ENCODE assay signal across 10 mouse cellular contexts in genomic region chr1:86154824-86155164, GRCm38 (mm10). TPM values are rescaled to one million over a fixed set of nuclear protein-coding genes. Genes with fewer than 3 reads are reported as not detected.
DNase-seq lines count a peak whose midpoint lies in the region; ATAC-seq and TF ChIP-seq lines count a peak whose summit lies in the region.
"Had no signal": no experiment of that assay in that cellular context is flagged by ENCODE, and none has a peak within 500 bp of the region (broad histone marks: within the 10 kb centered on the region; RNA-seq: fewer than 3 reads in every experiment).

No protein-coding gene starts in this region.

- H3K79me2 ChIP-seq in MEL (ENCODE audit: control insufficient read depth, insufficient read depth, low read length, poor library complexity) (no peaks in the 10 kb centered on the region; the same call in 1 of the 2 replicates), macrophage (ENCODE audit: inconsistent target) (no peaks in the 10 kb centered on the region)

- TF ChIP-seq POLR2A in MEL (IDR thresholded peaks at IDR 0.05; ENCODE audit: control insufficient read depth in 1 of 2, insufficient read depth in 1 of 2, low read depth in 1 of 2, low read length in 2 of 2, poor library complexity in 1 of 2): peak in 1 of 2 experiments; percentile 67; a peak in 3 of 4 replicates

- no peaks in the 10 kb centered on the region for H3K9me3 ChIP-seq in heart, embryonic 16.5 days (replicated peaks; ENCODE audit: control insufficient read depth, low read length)
- no peaks in the 10 kb centered on the region for H3K9me3 ChIP-seq in MEL (replicated peaks; ENCODE audit: insufficient read depth, low read length)
- H3K9me3 ChIP-seq in hindbrain, embryonic 10.5 days: no peaks in the 10 kb centered on the region

- H3K4me2 ChIP-seq in heart, embryonic 16.5 days (ENCODE audit: low read depth, low read length): peak overlapping the region; percentile 88

- H3K9ac ChIP-seq in heart, embryonic 16.5 days (ENCODE audit: low read length): peak overlapping the region; percentile 83
- peak overlapping the region; percentile 68 for H3K9ac ChIP-seq in MEL (ENCODE audit: control insufficient read depth, low read depth, low read length, poor library complexity, severe bottlenecking)

- no peak for TF ChIP-seq EP300 in MEL (IDR thresholded peaks at IDR 0.05; ENCODE audit: low read depth in 1 of 2, low read length in 2 of 2)

- H3K27me3 ChIP-seq in heart, embryonic 16.5 days (ENCODE audit: control insufficient read depth, insufficient read depth, low read length): no peaks in the 10 kb centered on the region
- H3K27me3 ChIP-seq in MEL (ENCODE audit: control insufficient read depth in 1 of 2, insufficient read depth in 2 of 2, low read length in 2 of 2): no peaks in the 10 kb centered on the region
- no peaks in the 10 kb centered on the region for H3K27me3 ChIP-seq in hindbrain, embryonic 10.5 days (ENCODE audit: insufficient read depth, poor library complexity, severe bottlenecking)
- H3K27me3 ChIP-seq: Patski had no signal

- no peak for TF ChIP-seq RAD21 in MEL (IDR thresholded peaks at IDR 0.05; ENCODE audit: low read depth, low read length)

- peaks cover 10% of the 10 kb centered on the region for H3K4me1 ChIP-seq in heart, embryonic 16.5 days (ENCODE audit: control insufficient read depth, insufficient read depth, low read length)
- H3K4me1 ChIP-seq in MEL (ENCODE audit: control insufficient read depth in 1 of 2, insufficient read depth in 2 of 2, low read length in 2 of 2): peaks cover 5 to 7% of the 10 kb centered on the region in 2 experiments; a peak in 3 of 4 replicates
- H3K4me1 ChIP-seq in hindbrain, embryonic 10.5 days (replicated peaks): peaks cover 20% of the 10 kb centered on the region

- H3K4me3 ChIP-seq in heart, embryonic 16.5 days (ENCODE audit: low read length): peak overlapping the region; percentile 95
- H3K4me3 ChIP-seq in MEL (ENCODE audit: control insufficient read depth in 1 of 2, insufficient read depth in 1 of 2, low read depth in 2 of 2, low read length in 2 of 2) (peak overlapping the region; percentile 56 to 75), macrophage (ENCODE audit: inconsistent target) (peak overlapping the region; percentile 55)
- peak overlapping the region; percentile 86 for H3K4me3 ChIP-seq in hindbrain, embryonic 10.5 days

- ATAC-seq in heart, embryonic 16.5 days (replicated peaks; ENCODE audit: extremely low read depth, insufficient read depth, low FRiP score): no peak

- 0% methylated on average over 12 of the region's 18 CpGs for WGBS in heart, embryonic 16.5 days
- 0% methylated on average over 18 of the region's 18 CpGs for WGBS in hindbrain, embryonic 10.5 days
- WGBS in macrophage (ENCODE audit: missing documents): 0% methylated on average over 17 of the region's 18 CpGs

- intact Hi-C loops in heart, postnatal 10 days (cut with DNase I): no loop called here

- no peak overlapping the region for H3K27ac ChIP-seq in heart, embryonic 16.5 days (ENCODE audit: low read length)
- no peak overlapping the region for H3K27ac ChIP-seq in MEL (ENCODE audit: control insufficient read depth, low read depth, low read length)
- peak overlapping the region; percentile 87 for H3K27ac ChIP-seq in hindbrain, embryonic 10.5 days
- no peak overlapping the region for H3K27ac ChIP-seq in macrophage

- DNase-seq in heart, postnatal 10 days: no peak
- DNase-seq in MEL (ENCODE audit: low read depth, low spot score): no peak
- DNase-seq in hindbrain, embryonic 10.5 days (ENCODE audit: low spot score): no peak
- DNase-seq in layer of hippocampus, postnatal 14 days (ENCODE audit: low spot score in 2 of 2): no peak
- DNase-seq in embryo, embryonic 10 days (ENCODE audit: low spot score): no peak
- DNase-seq in ovary, adult 18-20 months (ENCODE audit: low spot score): no peak

- H3K36me3 ChIP-seq in heart, embryonic 16.5 days (ENCODE audit: control insufficient read depth, insufficient read depth): no peaks in the 10 kb centered on the region
- H3K36me3 ChIP-seq in MEL (ENCODE audit: control insufficient read depth in 1 of 2, insufficient read depth in 2 of 2, low read length in 2 of 2) (peaks cover under 1 to 8% of the 10 kb centered on the region in 2 experiments; a peak in 3 of 4 replicates), macrophage (ENCODE audit: inconsistent target) (no peaks in the 10 kb centered on the region)
- H3K36me3 ChIP-seq in hindbrain, embryonic 10.5 days: peaks cover 24% of the 10 kb centered on the region; the same call in 1 of the 2 replicates

- TF ChIP-seq CTCF in MEL (IDR thresholded peaks at IDR 0.05 in 2 of 3, conservative IDR thresholded peaks at IDR 0.05 in 1 of 3; ENCODE audit: control insufficient read depth in 1 of 3, insufficient read depth in 1 of 3, low read depth in 2 of 3, low read length in 3 of 3, poor library complexity in 1 of 3, severe bottlenecking in 1 of 3): no peak

TF ChIP-seq in MEL, 35 proteins besides CTCF, POLR2A, EP300 and RAD21 (continues in another document):
- TF ChIP-seq MAZ (IDR thresholded peaks at IDR 0.05; ENCODE audit: low read depth, low read length) (no peak), ELF1 (IDR thresholded peaks at IDR 0.05; ENCODE audit: low read depth, low read length) (no peak), MAFK (IDR thresholded peaks at IDR 0.05; ENCODE audit: borderline replicate concordance, low read depth, low read length) (no peak), TAL1 (IDR thresholded peaks at IDR 0.05; ENCODE audit: low read length) (no peak), ZKSCAN1 (IDR thresholded peaks at IDR 0.05; ENCODE audit: low read depth, low read length) (no peak), USF1 (IDR thresholded peaks at IDR 0.05; ENCODE audit: low read depth, low read length) (no peak), NRF1 (IDR thresholded peaks at IDR 0.05; ENCODE audit: insufficient read depth, low read depth, low read length, poor library complexity, severe bottlenecking) (no peak), MEF2A (IDR thresholded peaks at IDR 0.05; ENCODE audit: extremely low read depth, insufficient replicate concordance, low read depth, low read length, poor library complexity, severe bottlenecking) (no peak), GATA1 (IDR thresholded peaks at IDR 0.05; ENCODE audit: low read depth, low read length) (no peak), UBTF (IDR thresholded peaks at IDR 0.05; ENCODE audit: borderline replicate concordance, insufficient read depth, low read depth, low read length) (no peak), MYC (IDR thresholded peaks at IDR 0.05; ENCODE audit: low read depth, low read length) (no peak), POLR2AphosphoS2 (IDR thresholded peaks at IDR 0.05; ENCODE audit: low read length) (no peak), CHD1 (IDR thresholded peaks at IDR 0.05; ENCODE audit: low read depth, low read length) (no peak), TBP (IDR thresholded peaks at IDR 0.05; ENCODE audit: low read depth, low read length) (no peak), KAT2A (conservative IDR thresholded peaks at IDR 0.05; ENCODE audit: low read depth, low read length) (no peak)

RNA-seq across cellular contexts. Expression of gene Armc9, which starts 0.2 kb away (rescaled TPM):
- polyA plus RNA-seq in heart, embryonic 16.5 days (2015; fragmentation: Nextera tagmentation; extraction: Ambion mirVana): 12.1 and 12.4 TPM in 2 replicates
- 1 to 10 TPM; 5.2 to 5.7 TPM for total RNA-seq in heart, postnatal 10 days (2021)
- total RNA-seq in MEL (2012; rRNA removed): 5.9 and 7.2 TPM in 2 replicates
- 10 to 100 TPM in 1 of 2 experiments, not detected in 1; 12.0 TPM for polyA plus RNA-seq in MEL (2012; ENCODE audit: insufficient read depth in 1 of 2, insufficient read length in 2 of 2, low read depth in 1 of 2, low replicate concordance in 2 of 2, missing spikeins in 1 of 2)
- polyA plus RNA-seq in hindbrain, embryonic 10.5 days (2016; fragmentation: Nextera tagmentation; extraction: Ambion mirVana): 38.7 and 39.3 TPM in 2 replicates
- total RNA-seq in macrophage (2018; cell fraction: chromatin; rRNA removed): 10 to 100 TPM in 22 of 26 experiments, 1 to 10 TPM in 4; 3.7 to 70.2 (median 35.1) TPM
- total RNA-seq in macrophage (2018; cell fraction: cytosol; rRNA removed): 1 to 10 TPM; 2.4 to 6.2 (median 4.2) TPM
- 10 to 100 TPM in 17 of 26 experiments, 1 to 10 TPM in 9; 2.9 to 30.5 (median 13.3) TPM for total RNA-seq in macrophage (2018; cell fraction: nucleus; rRNA removed)
- polyA plus RNA-seq in macrophage (2018): 3.2 to 4.9 TPM (median 4.5 TPM) in 3 replicates
- total RNA-seq in layer of hippocampus, postnatal 14 days (2021): 10 to 100 TPM; 35.7 to 37.2 TPM

RNA-seq across cellular contexts. Expression of gene Gm21972, which starts 21.4 kb away (rescaled TPM):
- polyA plus RNA-seq in heart, embryonic 16.5 days (2015; fragmentation: Nextera tagmentation; extraction: Ambion mirVana): not detected in 2 replicates
- total RNA-seq in heart, postnatal 10 days (2021): 1 to 10 TPM in 1 of 2 experiments, not detected in 1; 1.8 TPM
- 0.26 and 0.65 TPM in 2 replicates for total RNA-seq in MEL (2012; rRNA removed)
- polyA plus RNA-seq in MEL (2012; ENCODE audit: insufficient read depth in 1 of 2, insufficient read length in 2 of 2, low read depth in 1 of 2, low replicate concordance in 2 of 2, missing spikeins in 1 of 2) (10 to 100 TPM in 1 of 2 experiments, not detected in 1; 52.7 TPM), macrophage (2018) (5.7 TPM in 1 of 3 replicates, not detected in the others)
- polyA plus RNA-seq in hindbrain, embryonic 10.5 days (2016; fragmentation: Nextera tagmentation; extraction: Ambion mirVana): not detected in 2 replicates
- 1 to 10 TPM in 7 of 26 experiments, not detected in 19; 1.0 to 4.0 (median 1.6) TPM for total RNA-seq in macrophage (2018; cell fraction: chromatin; rRNA removed)
- 1 to 10 TPM in 5 of 26 experiments, under 1 TPM in 8, not detected in 13; 0.24 to 1.6 (median 0.78) TPM for total RNA-seq in macrophage (2018; cell fraction: cytosol; rRNA removed)
- total RNA-seq in macrophage (2018; cell fraction: nucleus; rRNA removed): 1 to 10 TPM in 5 of 26 experiments, not detected in 21; 1.0 to 2.2 (median 1.4) TPM
- 1 to 10 TPM; 2.4 to 4.8 TPM for total RNA-seq in layer of hippocampus, postnatal 14 days (2021)
- polyA plus RNA-seq: gonadal fat pad, adult 2 months had no signal

RNA-seq across cellular contexts. Expression of gene Htr2b, which starts 43.0 kb away (rescaled TPM):
- 0.26 and 0.37 TPM in 2 replicates for polyA plus RNA-seq in heart, embryonic 16.5 days (2015; fragmentation: Nextera tagmentation; extraction: Ambion mirVana)
- total RNA-seq in heart, postnatal 10 days (2021): under 1 TPM in 1 of 2 experiments, not detected in 1; 0.35 TPM
- 0.07 and 0.15 TPM in 2 replicates for total RNA-seq in MEL (2012; rRNA removed)
- polyA plus RNA-seq in MEL (2012; ENCODE audit: insufficient read depth in 1 of 2, insufficient read length in 2 of 2, low read depth in 1 of 2, low replicate concordance in 2 of 2, missing spikeins in 1 of 2) (under 1 TPM in 1 of 2 experiments, not detected in 1; 0.22 TPM), macrophage (2018) (2.2 to 9.7 TPM (median 5.1 TPM) in 3 replicates)
- 0.10 and 0.35 TPM in 2 replicates for polyA plus RNA-seq in hindbrain, embryonic 10.5 days (2016; fragmentation: Nextera tagmentation; extraction: Ambion mirVana)
- 10 to 100 TPM in 1 of 26 experiments, 1 to 10 TPM in 9, under 1 TPM in 13, not detected in 3; 0.25 to 10.5 (median 0.92) TPM for total RNA-seq in macrophage (2018; cell fraction: chromatin; rRNA removed)
- total RNA-seq in macrophage (2018; cell fraction: cytosol; rRNA removed): 1 to 10 TPM in 17 of 26 experiments, under 1 TPM in 9; 0.33 to 6.1 (median 2.3) TPM
- 1 to 10 TPM in 19 of 26 experiments, under 1 TPM in 6, not detected in 1; 0.43 to 9.1 (median 2.3) TPM for total RNA-seq in macrophage (2018; cell fraction: nucleus; rRNA removed)
- under 1 TPM in 1 of 2 experiments, not detected in 1; 0.17 TPM for total RNA-seq in layer of hippocampus, postnatal 14 days (2021)
